Mouse (Mus musculus) hindbrain, postnatal 0 days (tissue): ENCODE measurements around the gene Tor3a. TPM values are rescaled to one million over a fixed set of nuclear protein-coding genes. Genes with fewer than 3 reads are reported as not detected.

Source experiments
- ATAC-seq: fragments of 200-750 bp; cut with Nextera tagmentation; 2 replicates; pipeline ENCODE4 v1.8.0; 2017; ENCODE audit warnings: mild to moderate bottlenecking, moderate TSS enrichment, moderate library complexity
- DNase-seq: peaks from one replicate; pipeline ENCODE4 v3.0.0-alpha.2; 2015; ENCODE audit warnings: low spot score
- H3K27ac ChIP-seq: fragments of 300-500 bp; sonication (generic); 2 replicates; pipeline ENCODE4 v1.5.1; 2014; ENCODE audit warnings: mild to moderate bottlenecking
- H3K27me3 ChIP-seq: fragments of 300-500 bp; sonication (generic); 2 replicates; pipeline ENCODE4 v1.6.1; 2014; ENCODE audit warnings: low read length, mixed read lengths; ENCODE audit not compliant: insufficient read depth
- H3K36me3 ChIP-seq: fragments of 300-500 bp; sonication (generic); 2 replicates; pipeline ENCODE4 v1.6.1; 2014; ENCODE audit warnings: low read length, mixed read lengths; ENCODE audit not compliant: insufficient read depth
- H3K4me1 ChIP-seq: fragments of 300-500 bp; sonication (generic); 2 replicates; pipeline ENCODE4 v1.6.1; 2014; ENCODE audit warnings: antibody characterized with exemption, low read length, mixed read lengths; ENCODE audit not compliant: insufficient read depth
- H3K4me2 ChIP-seq: fragments of 300-500 bp; sonication (generic); 2 replicates; pipeline ENCODE4 v1.6.1; 2014; ENCODE audit warnings: low read depth, mild to moderate bottlenecking, low read length, moderate library complexity, mixed read lengths
- H3K4me3 ChIP-seq: fragments of 300-500 bp; sonication (generic); 2 replicates; pipeline ENCODE4 v1.5.1; 2014; ENCODE audit warnings: low read length
- H3K9ac ChIP-seq: fragments of 300-500 bp; sonication (generic); replicated peaks from 2 replicates; pipeline ENCODE4 v1.6.1; 2014; ENCODE audit warnings: mild to moderate bottlenecking, low read length, moderate library complexity, mixed read lengths
- H3K9me3 ChIP-seq: fragments of 300-500 bp; sonication (generic); 2 replicates; pipeline ENCODE4 v1.6.1; 2016; ENCODE audit warnings: low read length, mixed read lengths
- CTCF ChIP-seq: IDR thresholded peaks from 2 replicates; pipeline ENCODE4 v1.5.1; 2016; ENCODE audit warnings: antibody characterized with exemption, control low read depth, low read depth
- WGBS: fragments of 180-500 bp; shearing (Covaris S2); extraction: QIAGEN DNeasy Blood & Tissue Kit; methylation state at CpG from one replicate; pipeline ENCODE4 v1.1.7; 2014; 5-methylcytosine and 5-hydroxymethylcytosine counted together
- polyA plus RNA-seq: library from polyadenylated mRNA; unstranded; fragments of >200 nt; fragmentation: Nextera tagmentation; extraction: Ambion mirVana; gene quantifications from 2 replicates; pipeline ENCODE4 v1.2.1, GENCODE M21; 2015
- total RNA-seq: library from RNA; depleted of rRNA; stranded (reverse); fragments of >200 nt; gene quantifications from 2 replicates; pipeline ENCODE4 v1.2.3, GENCODE M21; 2014

The Tor3a gene
- total and polyA plus RNA-seq, 2 experiments from 2014 or later: 3.0 to 5.6 TPM

DNA sequence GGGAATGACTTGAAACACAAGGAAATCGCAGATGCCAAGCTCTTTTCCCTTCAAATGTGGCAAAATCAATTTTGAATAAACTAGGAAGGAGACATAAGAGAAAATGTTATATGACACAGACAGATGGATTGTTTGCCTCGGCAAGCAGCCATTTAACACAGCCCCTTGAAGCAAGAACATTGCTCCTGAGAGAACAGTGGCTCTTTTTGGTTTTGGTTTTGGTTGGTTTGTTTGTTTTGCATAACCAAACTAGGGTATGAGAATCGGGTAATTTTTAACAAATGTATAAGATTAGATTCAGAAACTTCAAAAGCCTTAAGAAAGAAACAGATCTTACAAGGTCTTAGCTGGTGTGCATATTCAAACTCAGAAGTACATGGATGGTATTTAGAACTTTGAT lies 53.2 kb downstream of the Tor3a start:
- WGBS: 77% methylated on average over 3 of the region's 3 CpGs
- no peak overlapping the region for H3K27ac ChIP-seq
- ATAC-seq (no peak), DNase-seq (no peak)
- 0 out of 2 replicates have a peak, but pooled peaks cover 3% of the 10 kb centered on the region for H3K4me1 ChIP-seq
- TF ChIP-seq CTCF: no peak
- H3K4me2 ChIP-seq: no peak overlapping the region
- H3K9me3 ChIP-seq: no peaks in the 10 kb centered on the region
- H3K4me3 ChIP-seq: no peak overlapping the region
- no peak overlapping the region for H3K9ac ChIP-seq
- peaks cover 5% of the 10 kb centered on the region; the same call in 1 of the 2 replicates for H3K36me3 ChIP-seq
- H3K27me3 ChIP-seq: no peaks in the 10 kb centered on the region

DNA sequence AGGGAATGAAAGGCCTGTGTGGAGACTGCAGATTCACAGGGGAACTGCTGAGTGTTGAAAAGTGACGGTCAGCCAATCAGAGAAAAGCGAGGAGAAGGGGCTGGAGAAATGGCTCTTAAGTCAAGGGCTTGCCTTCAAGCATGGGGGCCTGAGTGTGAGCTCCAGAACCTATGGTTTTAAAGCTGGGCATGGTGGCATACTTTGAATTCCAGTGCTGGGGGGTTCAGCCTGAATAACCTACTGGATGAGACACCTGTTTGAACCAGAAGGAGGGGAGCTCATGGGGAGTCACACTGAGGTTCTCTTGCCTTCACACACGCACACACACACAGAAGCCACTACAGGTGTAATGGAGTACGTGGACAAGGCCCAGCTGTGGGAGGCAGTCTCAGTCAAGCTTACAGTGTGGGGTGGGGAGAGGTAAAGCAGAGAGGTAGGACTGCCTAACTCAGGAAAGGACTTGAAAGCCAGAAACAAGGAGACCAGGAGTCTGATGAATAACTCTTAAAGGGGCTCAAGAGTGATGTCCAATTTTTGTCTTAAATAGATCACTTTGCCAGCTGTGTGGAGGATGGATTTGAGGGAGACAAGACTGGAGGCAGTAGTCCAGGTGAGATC lies 53.8 kb downstream of the Tor3a start:
- 74% methylated on average over 4 of the region's 4 CpGs for WGBS
- H3K4me1 ChIP-seq: 0 out of 2 replicates have a peak, but pooled peaks cover 3% of the 10 kb centered on the region
- peaks cover 3% of the 10 kb centered on the region; the same call in 1 of the 2 replicates for H3K36me3 ChIP-seq
- no peak overlapping the region for H3K4me2 ChIP-seq
- ATAC-seq: no peak
- no peak overlapping the region for H3K27ac ChIP-seq
- no peak for TF ChIP-seq CTCF
- no peaks in the 10 kb centered on the region for H3K27me3 ChIP-seq
- no peaks in the 10 kb centered on the region for H3K9me3 ChIP-seq
- no peak overlapping the region for H3K4me3 ChIP-seq
- no peak overlapping the region for H3K9ac ChIP-seq
- no peak for DNase-seq

DNA sequence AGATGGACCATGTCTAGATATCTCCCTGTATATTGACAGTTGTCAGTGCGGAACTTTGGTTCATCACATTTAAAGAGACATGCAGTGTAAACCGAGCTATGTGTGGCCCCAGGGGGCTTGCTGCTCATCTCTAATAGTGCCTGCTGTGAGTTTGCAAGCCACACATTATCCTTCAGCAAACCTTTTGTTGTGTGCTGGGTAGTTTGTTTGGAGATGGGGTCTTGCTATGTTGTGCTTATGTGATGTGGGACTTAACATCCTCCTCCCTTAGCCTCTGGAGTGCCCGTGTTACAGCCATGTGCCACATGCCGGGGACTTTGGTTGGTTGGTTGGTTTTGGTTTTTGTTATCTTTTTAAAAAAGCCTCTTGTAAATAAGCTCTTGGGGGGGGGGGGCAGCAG lies 56.3 kb downstream of the Tor3a start:
- H3K4me1 ChIP-seq: peaks cover 11% of the 10 kb centered on the region; the same call in 1 of the 2 replicates
- H3K36me3 ChIP-seq: no peaks in the 10 kb centered on the region
- no peaks in the 10 kb centered on the region for H3K27me3 ChIP-seq
- no peak overlapping the region for H3K4me2 ChIP-seq
- no peak for TF ChIP-seq CTCF
- ATAC-seq (no peak), DNase-seq (no peak)
- H3K9ac ChIP-seq: no peak overlapping the region
- H3K4me3 ChIP-seq: no peak overlapping the region
- no peaks in the 10 kb centered on the region for H3K9me3 ChIP-seq
- WGBS: 47% methylated on average over 4 of the region's 4 CpGs
- no peak overlapping the region for H3K27ac ChIP-seq

DNA sequence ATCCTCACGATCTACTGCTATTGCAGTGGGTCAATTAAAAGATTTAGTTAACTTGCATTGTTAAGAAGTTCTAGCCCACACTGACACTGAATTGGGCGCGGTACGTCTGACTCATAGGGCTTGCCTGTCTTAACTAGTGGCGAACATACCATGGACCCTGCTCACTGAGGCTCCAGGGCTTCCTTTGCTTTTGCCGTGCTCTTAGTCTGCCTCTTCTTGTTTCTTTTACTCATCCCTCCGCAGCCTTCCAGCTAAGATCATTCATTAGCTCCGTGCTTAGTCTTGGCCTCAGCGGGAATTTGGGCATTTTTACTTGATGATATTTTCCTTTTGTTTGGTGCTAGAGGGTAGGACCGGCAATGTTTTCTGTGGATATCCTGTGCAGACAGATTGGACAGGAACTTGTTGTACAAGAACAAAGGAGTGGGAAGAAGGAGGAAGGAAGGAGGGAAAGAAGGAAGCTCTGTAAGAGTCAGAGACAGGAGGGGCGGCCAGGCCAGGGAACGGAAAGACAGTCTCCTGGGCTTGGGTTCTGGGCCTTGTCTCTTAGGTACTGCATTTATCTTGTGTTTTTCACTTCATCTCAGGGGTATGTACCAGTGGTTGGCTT lies 57.1 kb downstream of the Tor3a start:
- H3K4me2 ChIP-seq: no peak overlapping the region
- no peaks in the 10 kb centered on the region for H3K9me3 ChIP-seq
- H3K27me3 ChIP-seq: no peaks in the 10 kb centered on the region
- H3K9ac ChIP-seq: no peak overlapping the region
- no peak for ATAC-seq
- 0 out of 2 replicates have a peak overlapping the region, but pooled peaks have one; percentile 3 for H3K27ac ChIP-seq
- H3K4me1 ChIP-seq: peaks cover 11% of the 10 kb centered on the region; the same call in 1 of the 2 replicates
- H3K36me3 ChIP-seq: no peaks in the 10 kb centered on the region
- TF ChIP-seq CTCF: no peak
- H3K4me3 ChIP-seq: no peak overlapping the region
- 53% methylated on average over 12 of the region's 12 CpGs for WGBS
- no peak for DNase-seq

DNA sequence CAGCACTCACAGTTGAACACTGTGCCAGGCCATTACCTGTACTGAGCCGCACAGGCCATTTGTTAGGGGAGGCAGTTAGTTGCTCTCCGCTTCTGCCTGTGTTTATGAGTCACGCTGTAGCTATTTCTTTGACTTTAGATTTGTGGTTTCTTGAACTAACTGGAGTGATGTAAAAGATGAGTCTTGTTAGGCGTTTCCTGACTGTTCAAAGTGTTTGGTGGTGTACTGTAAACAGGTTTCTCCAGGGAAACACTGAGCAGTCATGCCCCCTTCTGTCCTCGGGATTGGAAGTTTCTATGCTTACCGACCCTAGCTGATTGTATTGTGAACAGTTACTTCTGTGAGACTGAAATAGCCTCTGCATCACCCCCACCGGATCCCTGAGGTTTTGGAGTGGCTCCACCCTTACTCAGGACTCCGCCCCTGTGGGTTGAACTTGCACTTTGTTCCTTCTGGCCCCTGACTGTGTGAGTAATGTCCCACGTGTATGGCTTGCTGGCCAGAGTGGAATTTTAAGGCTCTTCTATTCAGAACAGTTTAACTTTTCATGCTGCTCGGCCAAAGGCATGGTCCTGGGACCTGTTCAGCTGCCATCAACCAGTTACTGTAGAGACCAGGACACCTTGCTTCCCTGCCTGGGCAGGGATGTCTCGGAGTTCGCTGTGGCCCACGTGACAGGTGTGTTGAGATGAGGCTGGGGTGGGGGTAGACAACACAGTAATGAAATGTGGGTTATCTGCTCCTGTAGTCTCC lies 58.6 kb downstream of the Tor3a start:
- no peak; the same call in 1 of the 2 replicates for TF ChIP-seq CTCF
- H3K9me3 ChIP-seq: no peaks in the 10 kb centered on the region
- H3K27ac ChIP-seq: no peak overlapping the region; the same call in 1 of the 2 replicates
- no peak overlapping the region for H3K4me3 ChIP-seq
- no peak overlapping the region for H3K9ac ChIP-seq
- ATAC-seq: peak; percentile 66
- H3K4me1 ChIP-seq: peaks cover 11% of the 10 kb centered on the region; the same call in 1 of the 2 replicates
- 25% methylated on average over 13 of the region's 13 CpGs for WGBS
- no peaks in the 10 kb centered on the region for H3K36me3 ChIP-seq
- H3K27me3 ChIP-seq: no peaks in the 10 kb centered on the region
- peak overlapping the region; percentile 11; the same call in 1 of the 2 replicates for H3K4me2 ChIP-seq
- peak; percentile 36 for DNase-seq

DNA sequence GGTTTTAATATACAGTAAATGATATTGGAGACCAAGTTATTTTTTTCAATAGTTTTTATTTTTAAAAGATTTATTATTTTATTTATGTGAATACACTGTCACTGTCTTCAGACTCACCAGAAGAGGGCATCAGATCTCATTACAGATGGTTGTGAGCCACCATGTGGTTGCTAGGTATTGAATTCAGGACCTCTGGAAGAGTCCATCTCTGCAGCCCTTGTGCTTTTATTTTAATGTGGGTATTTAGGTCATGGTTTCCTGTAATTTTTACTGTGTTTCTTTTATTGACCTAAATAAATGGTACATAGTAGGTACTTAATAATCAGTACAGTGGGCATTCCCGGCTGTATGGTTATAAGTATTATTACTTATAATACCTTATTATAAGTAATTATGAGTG lies 59.4 kb downstream of the Tor3a start:
- no peak for ATAC-seq
- Histone ChIP-seq H3K27ac (no peak overlapping the region), H3K4me2 (no peak overlapping the region), H3K36me3 (no peaks in the 10 kb centered on the region), H3K9me3 (no peaks in the 10 kb centered on the region), H3K4me1 (peaks cover 11% of the 10 kb centered on the region; the same call in 1 of the 2 replicates), H3K9ac (no peak overlapping the region), H3K27me3 (no peaks in the 10 kb centered on the region), H3K4me3 (no peak overlapping the region)
- peak; percentile 51 for TF ChIP-seq CTCF
- 82% methylated on average over 1 of the region's 1 CpGs for WGBS
- DNase-seq: no peak
